Mouse (Mus musculus) hindbrain, embryonic 16.5 days (tissue): ENCODE results near the gene Uba52. TPM values are rescaled to one million over a fixed set of nuclear protein-coding genes. Genes with fewer than 3 reads are reported as not detected.
A peak's percentile ranks its signal among the peaks of the same experiment; 100 is the strongest.

Experiments
- ATAC-seq: fragments of 200-750 bp; cut with Nextera tagmentation; 2 replicates; pipeline ENCODE4 v1.8.0; 2017; ENCODE audit warnings: moderate TSS enrichment, moderate library complexity
- H3K27ac ChIP-seq: fragments of 300-500 bp; sonication (generic); 2 replicates; pipeline ENCODE4 v1.5.1; 2014; ENCODE audit warnings: low read depth, mild to moderate bottlenecking, control low read depth, low read length, moderate library complexity
- H3K27me3 ChIP-seq: fragments of 300-500 bp; sonication (generic); replicated peaks from 2 replicates; pipeline ENCODE4 v1.6.1; 2014; ENCODE audit warnings: low read length; ENCODE audit not compliant: control insufficient read depth, insufficient read depth
- H3K36me3 ChIP-seq: fragments of 300-500 bp; sonication (generic); 2 replicates; pipeline ENCODE4 v1.6.1; 2014; ENCODE audit warnings: mild to moderate bottlenecking, low read length, moderate library complexity, mixed read lengths; ENCODE audit not compliant: control insufficient read depth, insufficient read depth
- H3K4me1 ChIP-seq: fragments of 300-500 bp; sonication (generic); 2 replicates; pipeline ENCODE4 v1.6.1; 2014; ENCODE audit warnings: low read depth, low read length; ENCODE audit not compliant: control insufficient read depth, insufficient read depth
- H3K4me2 ChIP-seq: fragments of 300-500 bp; sonication (generic); 2 replicates; pipeline ENCODE4 v1.6.1; 2014; ENCODE audit warnings: mild to moderate bottlenecking, low read length, control low read depth, moderate library complexity
- H3K4me3 ChIP-seq: fragments of 300-500 bp; sonication (generic); 2 replicates; pipeline ENCODE4 v1.5.1; 2014; ENCODE audit warnings: mild to moderate bottlenecking, low read length, control low read depth, moderate library complexity
- H3K9ac ChIP-seq: fragments of 300-500 bp; sonication (generic); 2 replicates; pipeline ENCODE4 v1.6.1; 2014; ENCODE audit warnings: low read depth, mild to moderate bottlenecking, control low read depth, low read length, moderate library complexity
- H3K9me3 ChIP-seq: fragments of 300-500 bp; sonication (generic); 2 replicates; pipeline ENCODE4 v1.6.1; 2014; ENCODE audit warnings: mild to moderate bottlenecking, low read length, moderate library complexity; ENCODE audit not compliant: control insufficient read depth
- WGBS: fragments of 180-500 bp; shearing (Covaris S2); extraction: QIAGEN DNeasy Blood & Tissue Kit; methylation state at CpG from one replicate; pipeline ENCODE4 v1.1.7; 2014; 5-methylcytosine and 5-hydroxymethylcytosine counted together
- polyA plus RNA-seq: library from polyadenylated mRNA; unstranded; fragments of >200 nt; fragmentation: Nextera tagmentation; extraction: Ambion mirVana; gene quantifications from 2 replicates; pipeline ENCODE4 v1.2.1, GENCODE M21; 2015

Uba52 gene
- polyA plus RNA-seq, 1 experiment from 2014 or later: 576 TPM

- WGBS: 94% methylated on average over 10 of the region's 10 CpGs
- Histone ChIP-seq H3K36me3 (no peaks in the 10 kb centered on the region), H3K27ac (no peak overlapping the region), H3K4me3 (no peak overlapping the region), H3K9ac (no peak overlapping the region), H3K4me2 (no peak overlapping the region), H3K4me1 (peaks cover 13% of the 10 kb centered on the region), H3K9me3 (no peaks in the 10 kb centered on the region), H3K27me3 (no peaks in the 10 kb centered on the region)
- ATAC-seq: no peak
Measured at GRCm38 (mm10) chr8:70549412-70550184, 39.0 kb upstream of the Uba52 start.

- no peak overlapping the region for H3K9ac ChIP-seq
- H3K4me3 ChIP-seq: no peak overlapping the region
- H3K9me3 ChIP-seq: no peaks in the 10 kb centered on the region
- H3K27me3 ChIP-seq: no peaks in the 10 kb centered on the region
- 90% methylated on average over 6 of the region's 6 CpGs for WGBS
- H3K36me3 ChIP-seq: no peaks in the 10 kb centered on the region
- H3K27ac ChIP-seq: no peak overlapping the region
- no peak for ATAC-seq
- H3K4me1 ChIP-seq: peaks cover 2% of the 10 kb centered on the region
- no peak overlapping the region for H3K4me2 ChIP-seq
Measured at GRCm38 (mm10) chr8:70547762-70548161, 37.2 kb upstream of the Uba52 start.

- no peak overlapping the region for H3K9ac ChIP-seq
- H3K4me2 ChIP-seq: no peak overlapping the region
- H3K4me1 ChIP-seq: peaks cover 5% of the 10 kb centered on the region
- H3K4me3 ChIP-seq: no peak overlapping the region
- H3K27ac ChIP-seq: no peak overlapping the region
- H3K36me3 ChIP-seq: no peaks in the 10 kb centered on the region
- WGBS: 88% methylated on average over 4 of the region's 4 CpGs
- no peak for ATAC-seq
- no peaks in the 10 kb centered on the region for H3K27me3 ChIP-seq
- no peaks in the 10 kb centered on the region for H3K9me3 ChIP-seq
Measured at GRCm38 (mm10) chr8:70546412-70546811, 35.8 kb upstream of the Uba52 start.

- Histone ChIP-seq H3K9me3 (no peaks in the 10 kb centered on the region), H3K27me3 (no peaks in the 10 kb centered on the region), H3K4me2 (no peak overlapping the region), H3K4me3 (no peak overlapping the region), H3K27ac (no peak overlapping the region), H3K36me3 (no peaks in the 10 kb centered on the region), H3K4me1 (peaks cover 20% of the 10 kb centered on the region), H3K9ac (no peak overlapping the region)
- no peak for ATAC-seq
- 66% methylated on average over 6 of the region's 6 CpGs for WGBS
Measured at GRCm38 (mm10) chr8:70544200-70544687, 33.6 kb upstream of the Uba52 start.

GRCm38 (mm10) chr8:70541081-70541480 lies 30.5 kb upstream of the Uba52 start:
- Histone ChIP-seq H3K9ac (no peak overlapping the region), H3K4me2 (peak overlapping the region; percentile 83), H3K4me1 (peaks cover 25% of the 10 kb centered on the region), H3K9me3 (no peaks in the 10 kb centered on the region), H3K27me3 (no peaks in the 10 kb centered on the region), H3K4me3 (peak overlapping the region; percentile 86; the same call in 1 of the 2 replicates), H3K36me3 (0 out of 2 replicates have a peak, but pooled peaks cover 4% of the 10 kb centered on the region), H3K27ac (no peak overlapping the region)
- WGBS: 83% methylated on average over 5 of the region's 5 CpGs
- ATAC-seq: no peak

- peaks cover 25% of the 10 kb centered on the region for H3K4me1 ChIP-seq
- no peak overlapping the region for H3K27ac ChIP-seq
- H3K27me3 ChIP-seq: no peaks in the 10 kb centered on the region
- H3K36me3 ChIP-seq: peaks cover 8% of the 10 kb centered on the region; the same call in 1 of the 2 replicates
- 47% methylated on average over 7 of the region's 7 CpGs for WGBS
- peak overlapping the region; percentile 93 for H3K9ac ChIP-seq
- ATAC-seq: no peak
- H3K9me3 ChIP-seq: no peaks in the 10 kb centered on the region
- peak overlapping the region; percentile 86 for H3K4me3 ChIP-seq
- peak overlapping the region; percentile 83 for H3K4me2 ChIP-seq
Measured at GRCm38 (mm10) chr8:70540507-70541071, 30.0 kb upstream of the Uba52 start.

- Histone ChIP-seq H3K4me2 (peak overlapping the region; percentile 83), H3K27me3 (no peaks in the 10 kb centered on the region), H3K27ac (peak overlapping the region; percentile 93), H3K36me3 (peaks cover 8% of the 10 kb centered on the region; the same call in 1 of the 2 replicates), H3K4me3 (peak overlapping the region; percentile 86), H3K4me1 (peaks cover 25% of the 10 kb centered on the region), H3K9ac (peak overlapping the region; percentile 93), H3K9me3 (no peaks in the 10 kb centered on the region)
- WGBS: 14% methylated on average over 4 of the region's 4 CpGs
- no peak for ATAC-seq
Measured at GRCm38 (mm10) chr8:70540013-70540506, 29.5 kb upstream of the Uba52 start.

- Histone ChIP-seq H3K9ac (peak within 1 kb of the TSS; percentile 93), H3K27me3 (no peaks in the 10 kb centered on the region), H3K4me1 (peaks cover 25% of the 10 kb centered on the region), H3K9me3 (no peaks in the 10 kb centered on the region), H3K36me3 (peaks cover 13% of the 10 kb centered on the region), H3K4me3 (peak within 1 kb of the TSS; percentile 86), H3K27ac (peak within 1 kb of the TSS; percentile 93), H3K4me2 (peak within 1 kb of the TSS; percentile 83)
- ATAC-seq: peak; percentile 89
- under 1% methylated on average over 58 of the region's 58 CpGs for WGBS
Measured at GRCm38 (mm10) chr8:70539077-70539813, 28.6 kb upstream of the Uba52 start, which contains the start of gene Ell. Ell (plus strand) TSS chr8:70539457.
